Mouse (Mus musculus) embryonic facial prominence, embryonic 14.5 days (tissue): ENCODE data around the gene Zfp873. TPM values are rescaled to one million over a fixed set of nuclear protein-coding genes. Genes with fewer than 3 reads are reported as not detected.

Source experiments
- polyA plus RNA-seq: library from polyadenylated mRNA; unstranded; fragments of >200 nt; fragmentation: Nextera tagmentation; extraction: Ambion mirVana; gene quantifications from 2 replicates; pipeline ENCODE4 v1.2.1, GENCODE M21; 2014

Zfp873 gene
- polyA plus RNA-seq, 1 experiment from 2014 or later: 9.8 TPM

Other genes starting within 250 kb of the Zfp873 start
- 2.1 and 2.8 TPM in 2 replicates for gene Gm4767, start 235.9 kb upstream of the Zfp873 start, polyA plus RNA-seq
- 9.0 and 11.0 TPM in 2 replicates for gene Gm32687, start 184.2 kb upstream of the Zfp873 start, polyA plus RNA-seq
- 3.8 and 5.9 TPM in 2 replicates for gene Zfp781, start 117.6 kb upstream of the Zfp873 start, polyA plus RNA-seq
- gene BC024063, start 35.2 kb downstream of the Zfp873 start, polyA plus RNA-seq: 4.7 and 6.6 TPM in 2 replicates
- 4.8 and 5.7 TPM in 2 replicates for gene AU041133, start 79.9 kb downstream of the Zfp873 start, polyA plus RNA-seq
- 14.8 and 16.2 TPM in 2 replicates for gene Zfp938, start 193.2 kb downstream of the Zfp873 start, polyA plus RNA-seq